Mouse (Mus musculus): ENCODE results near the gene Dhx35. TPM values are rescaled to one million over a fixed set of nuclear protein-coding genes. Genes with fewer than 3 reads are reported as not detected.

Gene Dhx35
- polyA plus RNA-seq, 1 experiment = 28.5 TPM

DNA sequence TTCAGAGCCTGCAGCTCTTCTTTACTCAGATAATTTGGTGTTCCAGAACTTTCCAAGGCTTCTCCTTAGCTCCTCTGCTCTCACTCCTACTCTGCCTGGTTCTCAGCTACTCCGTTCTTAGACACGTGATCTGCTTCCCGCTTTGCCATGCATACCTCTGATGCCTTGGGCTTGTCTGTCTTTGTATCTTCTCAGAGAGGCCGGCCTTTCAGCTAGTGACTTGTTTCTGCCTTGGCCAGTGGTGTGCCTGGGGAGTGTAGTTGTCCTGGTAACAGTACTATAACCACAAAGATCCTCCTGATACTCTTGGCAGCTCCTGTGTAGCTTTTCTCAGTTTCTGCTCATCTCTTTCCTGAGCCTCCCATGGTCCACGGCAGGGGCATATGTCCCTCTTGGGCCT is 38.6 kb downstream of the Dhx35 start:
- H3K27ac ChIP-seq (ENCODE audit: insufficient read depth, low read length) = no peak overlapping the region

DNA sequence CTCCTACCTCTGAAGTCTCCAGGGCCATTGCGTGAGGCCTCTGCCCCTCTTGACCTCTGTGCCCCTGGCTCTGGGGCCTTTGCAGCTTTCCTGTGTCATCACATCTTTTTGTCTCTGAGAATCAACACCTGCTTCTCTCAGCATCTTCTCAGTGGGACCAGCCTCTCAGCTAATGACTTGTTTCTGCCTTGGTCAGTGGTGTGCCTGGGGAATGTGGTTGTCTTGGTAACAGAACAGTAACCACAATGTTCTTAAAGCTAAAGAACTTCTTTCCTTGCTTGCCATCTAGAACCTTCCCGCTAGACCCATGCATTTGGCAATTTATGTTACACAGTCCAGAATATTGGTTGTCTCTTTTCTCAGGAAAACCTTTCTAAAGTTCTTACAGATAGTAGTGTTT is 39.0 kb downstream of the Dhx35 start:
- H3K27ac ChIP-seq (ENCODE audit: insufficient read depth, low read length) = no peak overlapping the region
- peaks cover 10% of the 10 kb centered on the region; the same call in 1 of the 2 replicates for H3K4me1 ChIP-seq (ENCODE audit: control insufficient read depth, insufficient read depth, low read length)
- no peak for TF ChIP-seq POLR2A (IDR thresholded peaks at IDR 0.05; ENCODE audit: extremely low read depth, insufficient read depth, low read length)
- no peak for TF ChIP-seq CTCF (IDR thresholded peaks at IDR 0.05; ENCODE audit: extremely low read depth, insufficient read depth, low read length)
- no peak overlapping the region for H3K4me3 ChIP-seq (ENCODE audit: insufficient read depth, low read length)

More for the DNA sequence above, 38.6 kb downstream of the Dhx35 start:
- no peak for TF ChIP-seq POLR2A (IDR thresholded peaks at IDR 0.05; ENCODE audit: extremely low read depth, insufficient read depth, low read length)
- no peak for TF ChIP-seq CTCF (IDR thresholded peaks at IDR 0.05; ENCODE audit: extremely low read depth, insufficient read depth, low read length)
- no peak overlapping the region for H3K4me3 ChIP-seq (ENCODE audit: insufficient read depth, low read length)
- H3K4me1 ChIP-seq (ENCODE audit: control insufficient read depth, insufficient read depth, low read length) = peaks cover 9% of the 10 kb centered on the region; the same call in 1 of the 2 replicates

GRCm38 (mm10) chr2:158843287-158843686 is 48.7 kb downstream of the Dhx35 start:
- Histone ChIP-seq H3K4me3 (ENCODE audit: insufficient read depth, low read length) (no peak overlapping the region), H3K4me1 (ENCODE audit: control insufficient read depth, insufficient read depth, low read length) (peaks cover 8% of the 10 kb centered on the region), H3K27ac (ENCODE audit: insufficient read depth, low read length) (no peak overlapping the region)
- TF ChIP-seq CTCF (IDR thresholded peaks at IDR 0.05; ENCODE audit: extremely low read depth, insufficient read depth, low read length) (no peak), POLR2A (IDR thresholded peaks at IDR 0.05; ENCODE audit: extremely low read depth, insufficient read depth, low read length) (no peak)

GRCm38 (mm10) chr2:158845031-158845430 is 50.4 kb downstream of the Dhx35 start:
- Histone ChIP-seq H3K4me1 (ENCODE audit: control insufficient read depth, insufficient read depth, low read length) (peaks cover 3% of the 10 kb centered on the region), H3K27ac (ENCODE audit: insufficient read depth, low read length) (no peak overlapping the region), H3K4me3 (ENCODE audit: insufficient read depth, low read length) (no peak overlapping the region)
- TF ChIP-seq CTCF (IDR thresholded peaks at IDR 0.05; ENCODE audit: extremely low read depth, insufficient read depth, low read length) = no peak
- no peak for TF ChIP-seq POLR2A (IDR thresholded peaks at IDR 0.05; ENCODE audit: extremely low read depth, insufficient read depth, low read length)

GRCm38 (mm10) chr2:158846208-158846607 is 51.6 kb downstream of the Dhx35 start:
- TF ChIP-seq CTCF (IDR thresholded peaks at IDR 0.05; ENCODE audit: extremely low read depth, insufficient read depth, low read length) = no peak
- no peak for TF ChIP-seq POLR2A (IDR thresholded peaks at IDR 0.05; ENCODE audit: extremely low read depth, insufficient read depth, low read length)
- H3K4me1 ChIP-seq (ENCODE audit: control insufficient read depth, insufficient read depth, low read length) = peaks cover 2% of the 10 kb centered on the region; the same call in 1 of the 2 replicates
- no peak overlapping the region for H3K4me3 ChIP-seq (ENCODE audit: insufficient read depth, low read length)
- no peak overlapping the region for H3K27ac ChIP-seq (ENCODE audit: insufficient read depth, low read length)

- Histone ChIP-seq H3K4me3 (ENCODE audit: insufficient read depth, low read length) (no peak overlapping the region), H3K27ac (ENCODE audit: insufficient read depth, low read length) (no peak overlapping the region), H3K4me1 (ENCODE audit: control insufficient read depth, insufficient read depth, low read length) (peaks cover 2% of the 10 kb centered on the region; the same call in 1 of the 2 replicates)
- TF ChIP-seq POLR2A (IDR thresholded peaks at IDR 0.05; ENCODE audit: extremely low read depth, insufficient read depth, low read length) (no peak), CTCF (IDR thresholded peaks at IDR 0.05; ENCODE audit: extremely low read depth, insufficient read depth, low read length) (no peak)
These were observed 53.4 kb downstream of the Dhx35 start for GRCm38 (mm10) chr2:158847991-158848390.

DNA sequence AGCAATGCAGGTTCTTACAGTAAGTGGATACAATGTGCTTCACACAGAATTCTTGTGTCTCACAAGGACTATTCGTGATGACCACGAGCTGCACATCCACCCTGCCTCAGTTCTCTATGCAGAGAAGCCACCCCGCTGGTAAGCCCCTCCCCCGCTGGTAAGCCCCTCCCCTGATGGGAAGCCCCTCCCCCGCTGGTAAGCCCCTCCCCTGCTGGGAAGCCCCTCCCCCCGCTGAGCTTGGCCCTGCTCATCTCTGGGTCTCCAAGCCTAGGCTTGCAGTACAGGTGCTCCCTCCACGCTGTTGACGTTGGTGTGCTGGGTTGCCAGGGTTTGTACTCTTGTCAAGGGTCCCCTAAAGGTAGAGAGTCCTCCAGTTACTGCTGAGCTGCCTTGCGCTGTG is 54.8 kb downstream of the Dhx35 start:
- H3K4me1 ChIP-seq (ENCODE audit: control insufficient read depth, insufficient read depth, low read length) = peaks cover 2% of the 10 kb centered on the region; the same call in 1 of the 2 replicates
- TF ChIP-seq POLR2A (IDR thresholded peaks at IDR 0.05; ENCODE audit: extremely low read depth, insufficient read depth, low read length) (no peak), CTCF (IDR thresholded peaks at IDR 0.05; ENCODE audit: extremely low read depth, insufficient read depth, low read length) (no peak)
- H3K4me3 ChIP-seq (ENCODE audit: insufficient read depth, low read length) = no peak overlapping the region
- no peak overlapping the region for H3K27ac ChIP-seq (ENCODE audit: insufficient read depth, low read length)

DNA sequence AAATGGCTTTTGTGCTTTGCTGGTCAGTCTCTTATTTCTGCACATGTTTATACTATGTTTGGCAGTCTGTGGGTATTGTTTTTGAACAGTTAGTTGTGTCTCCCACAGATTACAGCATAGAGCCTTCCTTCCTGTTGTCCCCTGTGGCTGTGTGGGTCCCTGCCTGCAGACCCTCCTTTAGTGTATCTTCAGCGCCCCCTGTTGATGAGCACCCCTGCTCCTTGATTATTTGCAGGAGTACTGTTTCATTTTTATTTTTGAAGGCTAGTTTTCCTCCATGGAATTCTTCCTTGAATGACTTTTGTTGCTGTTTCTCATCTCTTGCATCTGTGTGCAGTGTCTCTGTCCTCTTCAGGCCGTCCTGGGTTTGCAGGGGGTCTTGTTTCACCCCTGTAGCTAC is 58.0 kb downstream of the Dhx35 start:
- TF ChIP-seq POLR2A (IDR thresholded peaks at IDR 0.05; ENCODE audit: extremely low read depth, insufficient read depth, low read length) (no peak), CTCF (IDR thresholded peaks at IDR 0.05; ENCODE audit: extremely low read depth, insufficient read depth, low read length) (peak; percentile 46)
- H3K27ac ChIP-seq (ENCODE audit: insufficient read depth, low read length) = no peak overlapping the region
- peaks cover 2% of the 10 kb centered on the region; the same call in 1 of the 2 replicates for H3K4me1 ChIP-seq (ENCODE audit: control insufficient read depth, insufficient read depth, low read length)
- no peak overlapping the region for H3K4me3 ChIP-seq (ENCODE audit: insufficient read depth, low read length)

GRCm38 (mm10) chr2:158856896-158857499 is 62.4 kb downstream of the Dhx35 start:
- TF ChIP-seq POLR2A (IDR thresholded peaks at IDR 0.05; ENCODE audit: extremely low read depth, insufficient read depth, low read length) (no peak), CTCF (IDR thresholded peaks at IDR 0.05; ENCODE audit: extremely low read depth, insufficient read depth, low read length) (no peak)
- Histone ChIP-seq H3K4me1 (ENCODE audit: control insufficient read depth, insufficient read depth, low read length) (no peaks in the 10 kb centered on the region), H3K4me3 (ENCODE audit: insufficient read depth, low read length) (no peak overlapping the region), H3K27ac (ENCODE audit: insufficient read depth, low read length) (no peak overlapping the region)

- H3K27ac ChIP-seq (ENCODE audit: insufficient read depth, low read length) = no peak overlapping the region
- no peak for TF ChIP-seq POLR2A (IDR thresholded peaks at IDR 0.05; ENCODE audit: extremely low read depth, insufficient read depth, low read length)
- TF ChIP-seq CTCF (IDR thresholded peaks at IDR 0.05; ENCODE audit: extremely low read depth, insufficient read depth, low read length) = no peak
- no peak overlapping the region for H3K4me3 ChIP-seq (ENCODE audit: insufficient read depth, low read length)
- no peaks in the 10 kb centered on the region for H3K4me1 ChIP-seq (ENCODE audit: control insufficient read depth, insufficient read depth, low read length)
These were observed 63.0 kb downstream of the Dhx35 start for GRCm38 (mm10) chr2:158857579-158857978.

Data from cortical plate, adult 2 months (tissue).